Mouse (Mus musculus): ENCODE data around the gene Smad6. TPM values are rescaled to one million over a fixed set of nuclear protein-coding genes. Genes with fewer than 3 reads are reported as not detected.

The Smad6 gene
- polyA plus RNA-seq, 1 experiment, result 0.62 TPM

DNA sequence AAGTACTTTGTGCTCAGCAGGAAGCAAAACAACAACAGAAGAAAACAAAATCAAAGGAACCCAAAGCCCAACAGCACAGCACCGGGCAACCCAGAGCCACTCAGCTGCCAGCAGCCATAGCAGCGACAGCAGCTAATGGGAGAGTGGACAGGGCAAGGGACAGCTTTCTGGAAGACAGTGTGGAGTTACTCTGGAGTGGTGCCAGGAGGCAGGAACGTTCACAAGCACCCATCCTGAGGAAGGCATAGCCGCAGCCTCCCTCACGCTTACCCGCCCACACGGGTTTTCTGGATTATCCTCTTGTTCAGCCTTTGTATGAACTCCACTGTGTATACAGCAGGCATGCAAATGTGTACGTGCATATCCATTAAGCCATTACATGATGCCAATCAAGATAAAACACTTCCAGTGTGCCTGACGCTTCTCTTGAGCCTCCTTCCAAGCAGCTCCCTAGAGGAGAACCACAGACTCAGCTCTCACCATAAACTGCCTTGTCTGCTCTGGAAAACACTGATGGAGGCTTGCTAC lies 98.6 kb downstream of the Smad6 start:
- Histone ChIP-seq H3K4me3 (replicated peaks) (no peak overlapping the region), H3K9me3 (ENCODE audit: control insufficient read depth, low read length) (no peaks in the 10 kb centered on the region), H3K4me1 (ENCODE audit: control insufficient read depth) (peaks cover 15% of the 10 kb centered on the region), H3K36me3 (ENCODE audit: control insufficient read depth) (no peaks in the 10 kb centered on the region), H3K27me3 (ENCODE audit: control insufficient read depth) (peaks cover 19% of the 10 kb centered on the region)
- TF ChIP-seq GATA1 (IDR thresholded peaks at IDR 0.05; ENCODE audit: low read length), result no peak
- no peak for TF ChIP-seq TAL1 (IDR thresholded peaks at IDR 0.05; ENCODE audit: low read length)

DNA sequence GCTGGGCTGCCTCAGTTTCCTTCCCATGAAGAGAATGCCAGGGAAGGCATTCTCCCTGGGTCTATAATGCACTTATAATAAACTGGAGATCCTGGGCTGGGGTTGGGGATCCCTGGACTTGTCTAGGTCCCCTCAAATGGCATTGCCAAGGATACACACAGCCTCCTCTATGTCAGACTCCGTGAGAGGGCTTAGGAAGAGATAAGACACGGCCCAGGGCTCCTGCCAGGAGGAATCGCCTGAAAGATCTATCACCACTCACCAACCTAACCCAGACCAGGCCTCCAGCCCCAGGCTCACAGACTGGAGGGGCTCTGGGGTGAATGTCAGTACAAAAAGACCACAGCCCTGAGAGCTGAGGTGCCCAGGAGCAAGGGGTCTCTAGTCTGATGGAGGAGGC lies 102.2 kb downstream of the Smad6 start:
- no peak for TF ChIP-seq TAL1 (IDR thresholded peaks at IDR 0.05; ENCODE audit: low read length)
- TF ChIP-seq GATA1 (IDR thresholded peaks at IDR 0.05; ENCODE audit: low read length), result no peak
- Histone ChIP-seq H3K36me3 (ENCODE audit: control insufficient read depth) (no peaks in the 10 kb centered on the region), H3K4me1 (ENCODE audit: control insufficient read depth) (peaks cover 15% of the 10 kb centered on the region), H3K9me3 (ENCODE audit: control insufficient read depth, low read length) (no peaks in the 10 kb centered on the region), H3K4me3 (replicated peaks) (no peak overlapping the region), H3K27me3 (ENCODE audit: control insufficient read depth) (peaks cover 8% of the 10 kb centered on the region)

DNA sequence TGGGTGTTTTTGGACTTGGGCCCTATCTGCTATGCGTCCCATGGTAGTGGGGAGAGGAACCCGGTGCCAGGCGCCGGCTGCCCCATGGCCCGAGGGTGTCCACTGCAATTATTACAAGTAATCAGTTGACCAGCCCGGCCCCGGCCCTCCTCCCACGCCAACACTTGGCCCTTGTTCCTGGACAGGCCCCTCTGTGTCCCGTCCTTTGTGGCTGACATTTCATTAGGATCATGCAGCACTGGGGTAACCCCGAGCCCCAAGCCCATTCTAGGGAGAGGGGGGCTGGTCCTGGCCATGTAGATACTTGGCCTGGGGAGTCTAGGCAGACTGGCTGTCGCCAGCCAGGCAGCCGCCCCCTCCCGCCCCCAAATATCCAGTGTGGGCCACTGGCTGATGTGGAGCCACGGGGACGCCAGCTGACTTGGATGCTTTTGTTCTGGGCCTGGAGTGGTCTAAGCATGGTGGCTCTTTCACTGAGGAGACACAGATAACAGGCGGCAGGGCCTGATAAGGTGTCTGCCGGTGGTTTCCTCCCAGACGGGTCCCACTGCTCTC lies 102.8 kb downstream of the Smad6 start:
- peaks cover 15% of the 10 kb centered on the region for H3K4me1 ChIP-seq (ENCODE audit: control insufficient read depth)
- H3K27me3 ChIP-seq (ENCODE audit: control insufficient read depth), result peaks cover 10% of the 10 kb centered on the region
- H3K4me3 ChIP-seq (replicated peaks), result no peak overlapping the region
- H3K36me3 ChIP-seq (ENCODE audit: control insufficient read depth), result no peaks in the 10 kb centered on the region
- TF ChIP-seq GATA1 (IDR thresholded peaks at IDR 0.05; ENCODE audit: low read length) (no peak), TAL1 (IDR thresholded peaks at IDR 0.05; ENCODE audit: low read length) (no peak)
- no peaks in the 10 kb centered on the region for H3K9me3 ChIP-seq (ENCODE audit: control insufficient read depth, low read length)

DNA sequence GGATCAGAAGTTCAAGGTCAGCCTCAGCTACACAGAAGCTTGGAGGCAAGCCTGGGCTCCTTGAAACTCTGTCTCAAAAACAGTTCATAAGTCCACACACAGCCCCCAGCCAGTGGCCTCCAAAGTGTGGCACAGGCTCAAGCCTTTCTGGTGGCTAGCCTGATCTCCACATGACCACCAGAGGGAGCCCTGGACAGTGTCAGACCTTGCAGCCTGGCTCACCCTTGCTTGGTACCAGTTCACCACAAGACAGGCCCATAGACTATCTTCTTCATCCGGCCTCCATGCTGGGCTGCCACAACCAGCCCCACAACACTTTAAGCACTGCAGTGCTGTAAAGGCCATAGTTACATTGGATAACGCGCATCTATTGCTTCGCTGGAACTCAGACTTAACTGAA lies 103.6 kb downstream of the Smad6 start:
- Histone ChIP-seq H3K36me3 (ENCODE audit: control insufficient read depth) (no peaks in the 10 kb centered on the region), H3K27me3 (ENCODE audit: control insufficient read depth) (peaks cover 10% of the 10 kb centered on the region), H3K4me3 (replicated peaks) (no peak overlapping the region), H3K4me1 (ENCODE audit: control insufficient read depth) (peaks cover 15% of the 10 kb centered on the region), H3K9me3 (ENCODE audit: control insufficient read depth, low read length) (no peaks in the 10 kb centered on the region)
- TF ChIP-seq TAL1 (IDR thresholded peaks at IDR 0.05; ENCODE audit: low read length) (no peak), GATA1 (IDR thresholded peaks at IDR 0.05; ENCODE audit: low read length) (no peak)

DNA sequence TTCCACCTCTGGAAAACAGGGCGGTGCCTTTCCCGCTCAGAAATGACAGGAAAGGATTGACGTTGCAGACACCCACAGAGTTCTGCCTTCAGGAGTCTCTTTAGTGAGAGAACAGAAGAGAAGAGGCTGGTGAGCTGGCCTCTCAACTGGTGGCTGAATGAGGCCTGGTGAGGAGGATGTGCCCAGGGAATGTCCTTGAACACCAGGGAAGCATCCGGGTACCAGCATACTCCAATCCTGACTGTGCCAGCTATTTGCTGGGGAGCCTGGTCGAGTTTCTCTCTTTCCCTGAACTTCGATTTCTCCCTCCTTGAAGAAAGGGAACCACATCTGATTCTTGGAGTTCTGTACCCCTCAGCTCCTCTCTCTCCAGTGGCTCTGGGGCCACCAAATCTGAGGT lies 105.4 kb downstream of the Smad6 start:
- TF ChIP-seq TAL1 (IDR thresholded peaks at IDR 0.05; ENCODE audit: low read length) (no peak), GATA1 (IDR thresholded peaks at IDR 0.05; ENCODE audit: low read length) (no peak)
- Histone ChIP-seq H3K4me3 (replicated peaks) (no peak overlapping the region), H3K9me3 (ENCODE audit: control insufficient read depth, low read length) (no peaks in the 10 kb centered on the region), H3K27me3 (ENCODE audit: control insufficient read depth) (peaks cover 12% of the 10 kb centered on the region), H3K36me3 (ENCODE audit: control insufficient read depth) (no peaks in the 10 kb centered on the region), H3K4me1 (ENCODE audit: control insufficient read depth) (peaks cover 15% of the 10 kb centered on the region)

DNA sequence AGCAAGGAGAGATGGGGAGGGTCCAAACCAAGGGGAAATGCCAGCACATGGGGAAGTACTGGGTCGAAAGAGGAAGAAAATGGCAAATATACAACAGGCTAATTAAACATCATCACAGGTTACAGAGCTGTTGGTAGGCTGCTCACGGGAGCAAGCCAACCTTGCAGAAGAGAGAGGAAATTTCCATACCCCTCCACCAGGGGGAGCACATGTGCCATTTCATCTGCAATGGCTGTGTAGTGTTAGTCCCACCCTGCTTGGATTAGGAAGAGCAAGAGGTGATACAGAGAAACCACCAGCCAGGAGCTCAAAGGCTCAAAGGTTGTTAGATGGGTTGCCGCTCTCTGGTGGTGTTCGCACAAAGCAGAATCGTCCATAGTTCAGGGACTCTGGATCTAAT lies 105.9 kb downstream of the Smad6 start:
- H3K27me3 ChIP-seq (ENCODE audit: control insufficient read depth), result peaks cover 12% of the 10 kb centered on the region
- peaks cover 15% of the 10 kb centered on the region for H3K4me1 ChIP-seq (ENCODE audit: control insufficient read depth)
- H3K9me3 ChIP-seq (ENCODE audit: control insufficient read depth, low read length), result no peaks in the 10 kb centered on the region
- no peak overlapping the region for H3K4me3 ChIP-seq (replicated peaks)
- TF ChIP-seq TAL1 (IDR thresholded peaks at IDR 0.05; ENCODE audit: low read length), result no peak
- no peak for TF ChIP-seq GATA1 (IDR thresholded peaks at IDR 0.05; ENCODE audit: low read length)
- no peaks in the 10 kb centered on the region for H3K36me3 ChIP-seq (ENCODE audit: control insufficient read depth)

DNA sequence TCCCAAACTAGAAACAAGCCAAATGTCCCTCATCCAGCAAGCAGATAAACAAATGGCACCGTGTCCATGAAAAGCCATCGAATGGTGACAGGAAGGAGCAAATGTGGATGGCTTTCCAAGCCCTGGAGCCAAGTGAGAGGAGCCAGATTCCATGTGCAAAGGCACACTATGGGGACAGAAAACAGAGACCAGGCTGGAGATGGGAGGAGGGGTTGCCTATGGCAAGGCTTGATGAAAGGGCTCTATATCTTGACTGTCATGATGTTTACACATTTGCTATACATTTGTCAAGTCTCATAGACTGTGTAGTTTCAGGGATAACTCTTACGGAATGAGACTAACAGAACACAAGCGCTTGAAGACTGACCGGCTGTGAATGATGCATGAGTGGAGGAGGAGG lies 106.9 kb downstream of the Smad6 start:
- Histone ChIP-seq H3K9me3 (ENCODE audit: control insufficient read depth, low read length) (no peaks in the 10 kb centered on the region), H3K27me3 (ENCODE audit: control insufficient read depth) (peaks cover 12% of the 10 kb centered on the region), H3K36me3 (ENCODE audit: control insufficient read depth) (no peaks in the 10 kb centered on the region), H3K4me1 (ENCODE audit: control insufficient read depth) (peaks cover 13% of the 10 kb centered on the region), H3K4me3 (replicated peaks) (no peak overlapping the region)
- TF ChIP-seq GATA1 (IDR thresholded peaks at IDR 0.05; ENCODE audit: low read length) (no peak), TAL1 (IDR thresholded peaks at IDR 0.05; ENCODE audit: low read length) (no peak)

DNA sequence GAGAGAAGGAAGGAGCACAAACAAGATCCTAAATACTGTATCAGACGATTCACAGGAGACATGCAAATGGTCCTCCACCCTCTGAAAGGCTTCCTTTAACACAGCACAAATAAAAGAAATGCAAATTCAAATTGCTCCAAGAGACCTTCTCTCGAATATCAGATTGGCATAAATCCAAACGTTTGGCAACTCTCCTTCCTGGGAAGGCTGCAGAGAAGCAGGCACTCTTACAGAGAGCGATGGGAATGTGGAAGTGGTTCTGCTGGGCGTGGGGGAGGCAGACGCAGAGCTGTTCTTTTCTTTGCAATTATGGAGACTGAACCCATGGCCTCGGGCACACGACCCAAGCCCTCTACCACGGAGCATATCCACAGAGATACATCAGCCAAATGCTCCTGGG lies 109.8 kb downstream of the Smad6 start:
- no peak overlapping the region for H3K4me3 ChIP-seq (replicated peaks)

DNA sequence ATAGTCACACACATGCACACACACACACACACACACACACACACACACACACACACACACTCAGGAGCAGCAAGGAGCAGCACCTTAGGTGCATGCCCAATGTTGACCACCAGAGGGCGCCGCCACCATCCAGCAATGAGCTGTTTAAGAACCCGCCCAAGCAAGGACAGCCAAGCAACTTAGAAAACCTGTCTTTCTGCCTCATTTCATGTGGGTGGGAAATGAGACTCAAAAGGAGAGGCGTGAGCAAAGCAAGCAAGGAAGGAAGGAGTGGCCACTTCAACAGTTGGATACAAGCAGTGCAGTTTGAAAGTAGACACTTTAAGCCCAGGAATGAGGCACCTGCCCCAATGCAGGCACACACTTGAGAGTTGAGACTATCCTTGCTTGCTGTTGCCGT lies 112.2 kb downstream of the Smad6 start:
- Histone ChIP-seq H3K4me3 (replicated peaks) (no peak overlapping the region), H3K27me3 (ENCODE audit: control insufficient read depth) (peaks cover 4% of the 10 kb centered on the region)

More for the DNA sequence above, 109.8 kb downstream of the Smad6 start:
- no peaks in the 10 kb centered on the region for H3K36me3 ChIP-seq (ENCODE audit: control insufficient read depth)
- H3K9me3 ChIP-seq (ENCODE audit: control insufficient read depth, low read length), result no peaks in the 10 kb centered on the region
- H3K27me3 ChIP-seq (ENCODE audit: control insufficient read depth), result peaks cover 12% of the 10 kb centered on the region
- TF ChIP-seq GATA1 (IDR thresholded peaks at IDR 0.05; ENCODE audit: low read length) (no peak), TAL1 (IDR thresholded peaks at IDR 0.05; ENCODE audit: low read length) (no peak)
- H3K4me1 ChIP-seq (ENCODE audit: control insufficient read depth), result no peaks in the 10 kb centered on the region

DNA sequence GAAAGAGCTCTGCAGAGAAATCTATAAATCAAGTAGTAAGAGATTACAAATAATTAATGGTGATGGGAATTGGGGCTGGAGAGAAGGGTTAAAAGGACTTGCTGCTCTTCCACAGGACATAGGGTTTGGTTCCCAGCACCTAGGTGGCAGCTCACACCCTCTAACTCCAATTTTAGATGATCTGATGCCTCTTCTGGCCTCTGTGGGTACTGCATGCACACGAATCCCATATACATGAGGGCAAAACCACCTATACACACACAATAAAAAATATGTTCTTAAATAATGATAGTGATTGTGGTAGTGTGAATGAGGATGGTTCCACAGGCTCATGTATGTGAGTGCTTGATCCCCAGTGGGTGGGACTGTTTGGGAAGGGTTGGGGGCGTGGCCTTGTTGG lies 117.3 kb downstream of the Smad6 start:
- TF ChIP-seq GATA1 (IDR thresholded peaks at IDR 0.05; ENCODE audit: low read length), result no peak
- no peak for TF ChIP-seq TAL1 (IDR thresholded peaks at IDR 0.05; ENCODE audit: low read length)
- no peaks in the 10 kb centered on the region for H3K4me1 ChIP-seq (ENCODE audit: control insufficient read depth)
- no peaks in the 10 kb centered on the region for H3K36me3 ChIP-seq (ENCODE audit: control insufficient read depth)
- H3K27me3 ChIP-seq (ENCODE audit: control insufficient read depth), result no peaks in the 10 kb centered on the region
- no peak overlapping the region for H3K4me3 ChIP-seq (replicated peaks)
- peaks cover 7% of the 10 kb centered on the region; the same call in 1 of the 2 replicates for H3K9me3 ChIP-seq (ENCODE audit: control insufficient read depth, low read length)

More for the DNA sequence above, 112.2 kb downstream of the Smad6 start:
- TF ChIP-seq GATA1 (IDR thresholded peaks at IDR 0.05; ENCODE audit: low read length), result no peak
- TF ChIP-seq TAL1 (IDR thresholded peaks at IDR 0.05; ENCODE audit: low read length), result no peak
- Histone ChIP-seq H3K36me3 (ENCODE audit: control insufficient read depth) (no peaks in the 10 kb centered on the region), H3K4me1 (ENCODE audit: control insufficient read depth) (no peaks in the 10 kb centered on the region), H3K9me3 (ENCODE audit: control insufficient read depth, low read length) (peaks cover 2% of the 10 kb centered on the region; the same call in 1 of the 2 replicates)

Other genes starting within 250 kb of the Smad6 start
- not detected in 2 replicates for gene Lctl, start 95.1 kb upstream of the Smad6 start, polyA plus RNA-seq (2012)
- gene Zwilch, start 151.0 kb upstream of the Smad6 start, polyA plus RNA-seq (2012), result 2.0 and 2.2 TPM in 2 replicates
- 41.3 and 44.5 TPM in 2 replicates for gene Rpl4, start 151.3 kb upstream of the Smad6 start, polyA plus RNA-seq (2012)
- 0.11 TPM in 2 replicates for gene Snapc5, start 157.2 kb upstream of the Smad6 start, polyA plus RNA-seq (2012)
- gene Uchl4, start 213.1 kb upstream of the Smad6 start, polyA plus RNA-seq (2012), result not detected in 2 replicates
- 0.58 and 0.72 TPM in 2 replicates for gene Map2k1, start 231.6 kb upstream of the Smad6 start, polyA plus RNA-seq (2012)

All from erythroblast, embryonic 14.5 days (primary cell).